Mouse (Mus musculus) intestine, postnatal 0 days (tissue): ENCODE data around the gene Olfr190. TPM values are rescaled to one million over a fixed set of nuclear protein-coding genes. Genes with fewer than 3 reads are reported as not detected.
"Not testable (repeated sequence)": the region's sequence is repeated elsewhere in the genome, so short reads cannot be mapped to it uniquely, and the experiment has no call there.

Source experiments
- ATAC-seq: fragments of 200-750 bp; cut with Nextera tagmentation; 2 replicates; pipeline ENCODE4 v1.8.0; 2017; ENCODE audit warnings: mild to moderate bottlenecking, moderate TSS enrichment, moderate library complexity
- H3K27ac ChIP-seq: fragments of 300-500 bp; sonication (generic); 2 replicates; pipeline ENCODE4 v1.5.1; 2014; ENCODE audit warnings: mild to moderate bottlenecking, low read depth, low read length, moderate library complexity
- H3K27me3 ChIP-seq: fragments of 300-500 bp; sonication (generic); replicated peaks from 2 replicates; pipeline ENCODE4 v1.6.1; 2014; ENCODE audit warnings: low read length, mixed read lengths; ENCODE audit not compliant: control insufficient read depth, insufficient read depth
- H3K36me3 ChIP-seq: fragments of 300-500 bp; sonication (generic); 2 replicates; pipeline ENCODE4 v1.6.1; 2014; ENCODE audit warnings: mild to moderate bottlenecking, moderate library complexity; ENCODE audit not compliant: control insufficient read depth, insufficient read depth
- H3K4me1 ChIP-seq: fragments of 300-500 bp; sonication (generic); replicated peaks from 2 replicates; pipeline ENCODE4 v1.6.1; 2014; ENCODE audit warnings: antibody characterized with exemption, low read length, mixed read lengths; ENCODE audit not compliant: control insufficient read depth, insufficient read depth
- H3K4me2 ChIP-seq: fragments of 300-500 bp; sonication (generic); replicated peaks from 2 replicates; pipeline ENCODE4 v1.6.1; 2014; ENCODE audit warnings: low read depth, mild to moderate bottlenecking, moderate library complexity
- H3K4me3 ChIP-seq: fragments of 300-500 bp; sonication (generic); 2 replicates; pipeline ENCODE4 v1.5.1; 2014; ENCODE audit warnings: low read depth, low read length
- H3K9ac ChIP-seq: fragments of 300-500 bp; sonication (generic); 2 replicates; pipeline ENCODE4 v1.6.1; 2014; ENCODE audit warnings: mild to moderate bottlenecking, low read depth, low read length
- H3K9me3 ChIP-seq: fragments of 300-500 bp; sonication (generic); 2 replicates; pipeline ENCODE4 v1.6.1; 2016; ENCODE audit warnings: mixed run types; ENCODE audit not compliant: control insufficient read depth
- CTCF ChIP-seq: sonication (generic); IDR thresholded peaks from 2 replicates; pipeline ENCODE4 v1.5.1; 2016; ENCODE audit warnings: low read depth, mild to moderate bottlenecking, control low read depth, antibody characterized with exemption, moderate library complexity
- WGBS: fragments of 180-500 bp; shearing (Covaris S2); extraction: QIAGEN DNeasy Blood & Tissue Kit; methylation state at CpG from one replicate; pipeline ENCODE4 v1.1.7; 2014; 5-methylcytosine and 5-hydroxymethylcytosine counted together
- polyA plus RNA-seq: library from polyadenylated mRNA; unstranded; fragments of >200 nt; fragmentation: Nextera tagmentation; extraction: Ambion mirVana; gene quantifications from 2 replicates; pipeline ENCODE4 v1.2.1, GENCODE M21; 2015

The Olfr190 gene
- polyA plus RNA-seq, 1 experiment from 2014 or later: 0.03 TPM

DNA sequence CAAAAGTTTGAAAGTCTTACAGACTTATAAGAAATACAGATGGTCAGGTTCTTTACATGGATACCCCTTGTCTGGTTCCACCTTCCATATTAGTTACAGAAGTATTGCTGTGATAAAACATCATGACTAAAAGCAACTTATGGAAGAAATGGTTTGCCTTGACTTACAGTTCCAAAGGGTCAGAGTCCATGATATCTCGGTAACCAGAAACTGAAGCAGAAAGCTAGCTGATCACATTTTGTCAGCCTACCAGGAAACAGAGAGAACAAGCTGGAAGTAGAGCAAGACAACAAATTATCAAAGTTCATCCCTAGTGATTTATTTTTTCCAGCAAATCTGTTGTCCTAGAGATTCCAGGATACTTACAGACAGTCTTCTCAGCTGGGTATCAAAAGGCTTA is 4.3 kb downstream of the Olfr190 start:
- no peak for TF ChIP-seq CTCF
- Histone ChIP-seq H3K27ac (no peak overlapping the region), H3K36me3 (no peaks in the 10 kb centered on the region), H3K9ac (no peak overlapping the region), H3K27me3 (no peaks in the 10 kb centered on the region), H3K9me3 (no peaks in the 10 kb centered on the region), H3K4me3 (no peak overlapping the region), H3K4me2 (no peak overlapping the region), H3K4me1 (no peaks in the 10 kb centered on the region)
- WGBS: 60% methylated on average over 1 of the region's 1 CpGs
- peak; percentile 61 for ATAC-seq

GRCm38 (mm10) chr16:59071755-59072154 is 6.0 kb downstream of the Olfr190 start:
- peak; percentile 82 for ATAC-seq
- Histone ChIP-seq H3K9ac (no peak overlapping the region), H3K27me3 (no peaks in the 10 kb centered on the region), H3K4me3 (no peak overlapping the region), H3K27ac (no peak overlapping the region), H3K4me2 (no peak overlapping the region), H3K4me1 (no peaks in the 10 kb centered on the region), H3K36me3 (no peaks in the 10 kb centered on the region), H3K9me3 (no peaks in the 10 kb centered on the region)
- no peak for TF ChIP-seq CTCF

- not testable (repeated sequence) for H3K36me3 ChIP-seq, H3K9ac ChIP-seq, H3K4me1 ChIP-seq, ATAC-seq, H3K4me3 ChIP-seq, H3K27ac ChIP-seq, H3K9me3 ChIP-seq, H3K4me2 ChIP-seq, H3K27me3 ChIP-seq
- 47% methylated on average over 3 of the region's 3 CpGs for WGBS
Observed at GRCm38 (mm10) chr16:59062411-59062810, 15.4 kb downstream of the Olfr190 start.

GRCm38 (mm10) chr16:59049286-59049685 is 28.5 kb downstream of the Olfr190 start:
- H3K4me1 ChIP-seq, H3K9ac ChIP-seq, H3K27me3 ChIP-seq, H3K36me3 ChIP-seq, H3K27ac ChIP-seq, H3K9me3 ChIP-seq, H3K4me3 ChIP-seq, H3K4me2 ChIP-seq: not testable (repeated sequence)
- 60% methylated on average over 2 of the region's 2 CpGs for WGBS
- ATAC-seq: peak; percentile 50; the same call in 1 of the 2 replicates

- no peaks in the 10 kb centered on the region for H3K27me3 ChIP-seq
- no peaks in the 10 kb centered on the region for H3K9me3 ChIP-seq
- WGBS: 47% methylated on average over 1 of the region's 1 CpGs
- TF ChIP-seq CTCF: no peak
- no peaks in the 10 kb centered on the region for H3K4me1 ChIP-seq
- H3K27ac ChIP-seq: no peak overlapping the region
- H3K9ac ChIP-seq: no peak overlapping the region
- H3K4me3 ChIP-seq: no peak overlapping the region
- H3K4me2 ChIP-seq: no peak overlapping the region
- ATAC-seq: no peak
- no peaks in the 10 kb centered on the region for H3K36me3 ChIP-seq
Observed at GRCm38 (mm10) chr16:59048860-59049259, 28.9 kb downstream of the Olfr190 start.

- H3K36me3 ChIP-seq: no peaks in the 10 kb centered on the region
- WGBS: 44% methylated on average over 4 of the region's 4 CpGs
- peak overlapping the region; percentile 41; the same call in 1 of the 2 replicates for H3K27ac ChIP-seq
- no peak overlapping the region for H3K4me3 ChIP-seq
- peak; percentile 92 for ATAC-seq
- TF ChIP-seq CTCF: no peak
- no peaks in the 10 kb centered on the region for H3K9me3 ChIP-seq
- no peak overlapping the region for H3K9ac ChIP-seq
- H3K4me2 ChIP-seq: no peak overlapping the region
- H3K4me1 ChIP-seq: no peaks in the 10 kb centered on the region
- H3K27me3 ChIP-seq: no peaks in the 10 kb centered on the region
Observed at GRCm38 (mm10) chr16:59047579-59047978, 30.2 kb downstream of the Olfr190 start.

DNA sequence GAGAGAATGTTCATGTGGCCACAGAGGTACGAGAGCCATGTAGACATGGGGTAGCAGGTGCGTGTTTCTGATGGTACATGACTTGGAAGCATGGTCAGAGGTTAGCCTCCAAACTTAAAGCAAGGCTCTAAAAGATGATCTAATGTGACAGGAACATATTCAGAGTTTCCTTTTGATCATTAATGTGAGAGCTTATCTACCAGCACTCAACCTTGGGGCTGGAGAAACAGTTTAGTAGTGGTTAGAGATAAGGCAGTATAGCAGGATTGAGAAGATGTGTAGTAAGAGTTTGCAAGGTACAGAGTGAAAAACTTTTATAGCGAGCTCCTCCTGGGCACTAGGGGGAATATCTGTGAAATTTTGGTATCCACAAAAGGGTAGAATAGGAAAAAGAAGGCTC is 32.0 kb downstream of the Olfr190 start:
- 79% methylated on average over 3 of the region's 3 CpGs for WGBS
- TF ChIP-seq CTCF: no peak
- no peak overlapping the region for H3K9ac ChIP-seq
- no peak for ATAC-seq
- H3K27ac ChIP-seq: no peak overlapping the region
- no peaks in the 10 kb centered on the region for H3K4me1 ChIP-seq
- no peaks in the 10 kb centered on the region for H3K27me3 ChIP-seq
- H3K4me2 ChIP-seq: no peak overlapping the region
- no peaks in the 10 kb centered on the region for H3K36me3 ChIP-seq
- no peaks in the 10 kb centered on the region for H3K9me3 ChIP-seq
- no peak overlapping the region for H3K4me3 ChIP-seq
